Mouse (Mus musculus): ENCODE data around the gene 9930111J21Rik1. TPM values are rescaled to one million over a fixed set of nuclear protein-coding genes. Genes with fewer than 3 reads are reported as not detected.
"Not testable (repeated sequence)": the region's sequence is repeated elsewhere in the genome, so short reads cannot be mapped to it uniquely, and the experiment has no call there.

The 9930111J21Rik1 gene
- polyA plus RNA-seq, 1 experiment from 2014 or later, result 0.48 TPM

DNA sequence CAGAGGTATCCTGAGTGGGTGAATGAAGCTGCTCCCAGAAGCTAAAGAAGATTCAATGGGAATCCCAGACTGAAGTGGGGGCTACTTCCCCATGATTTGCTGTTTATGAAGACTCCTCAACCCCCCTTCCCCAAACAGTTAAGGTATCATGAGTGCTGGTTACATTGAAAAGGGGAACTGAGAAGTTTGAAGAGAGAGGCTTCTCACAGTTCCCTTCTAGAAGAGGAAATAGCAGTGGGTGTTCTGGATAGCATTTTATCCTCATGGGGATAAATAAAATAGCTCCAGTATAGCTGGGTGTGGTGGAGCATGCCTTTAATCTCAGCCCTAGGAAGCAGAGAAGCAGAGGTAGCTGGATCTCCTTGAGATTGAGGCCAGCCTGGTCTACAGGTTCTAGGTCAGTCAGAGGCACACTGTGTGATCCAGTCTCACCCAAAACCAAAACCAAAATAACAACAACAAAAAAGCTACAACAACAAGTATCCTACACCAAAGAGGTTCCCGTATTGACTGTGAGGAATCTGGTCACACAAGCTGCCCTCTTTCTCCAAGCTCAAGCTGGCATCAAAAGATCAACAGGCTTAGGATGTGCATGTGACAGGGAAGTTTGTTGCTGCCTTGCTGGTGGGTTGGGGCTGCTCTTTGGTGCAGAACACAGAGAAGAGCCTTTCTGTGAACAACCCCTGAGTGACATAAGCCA lies 808 bp downstream of the 9930111J21Rik1 start, which contains the start of gene Olfr56:
Olfr56 (plus strand) TSS at position 650 of the 700 bp plus-strand sequence.
- not testable (repeated sequence) for H3K27me3 ChIP-seq; H3K4me3 ChIP-seq; H3K9me3 ChIP-seq; H3K4me1 ChIP-seq; H3K4me2 ChIP-seq; H3K36me3 ChIP-seq; ATAC-seq (ENCODE audit: insufficient number of reproducible peaks, insufficient read depth, low FRiP score, low TSS enrichment, low read depth); H3K27ac ChIP-seq; H3K9ac ChIP-seq
- WGBS, result no CpG with 5 or more reads among the region's 1 CpGs

DNA sequence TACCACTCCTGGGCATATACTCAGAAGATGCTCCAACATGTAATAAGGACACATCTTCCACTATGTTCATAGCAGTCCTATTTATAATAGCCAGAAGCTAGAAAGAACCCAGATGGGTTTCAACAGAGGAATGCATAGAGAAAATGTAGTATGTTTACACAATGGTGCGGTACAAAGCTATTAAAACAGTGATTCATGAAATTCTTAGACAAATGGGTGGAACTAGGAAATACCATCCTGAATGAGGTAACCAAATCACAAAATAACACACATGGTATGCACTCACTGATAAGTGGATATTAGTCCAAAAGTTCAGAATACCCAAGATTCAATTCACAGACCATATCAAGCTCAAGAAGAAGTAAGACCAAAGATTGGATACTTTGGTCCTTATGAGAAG lies 4.5 kb downstream of the 9930111J21Rik1 start:
- not testable (repeated sequence) for H3K4me2 ChIP-seq; ATAC-seq (ENCODE audit: insufficient number of reproducible peaks, insufficient read depth, low FRiP score, low TSS enrichment, low read depth)
- no CpG with 5 or more reads among the region's 1 CpGs for WGBS

DNA sequence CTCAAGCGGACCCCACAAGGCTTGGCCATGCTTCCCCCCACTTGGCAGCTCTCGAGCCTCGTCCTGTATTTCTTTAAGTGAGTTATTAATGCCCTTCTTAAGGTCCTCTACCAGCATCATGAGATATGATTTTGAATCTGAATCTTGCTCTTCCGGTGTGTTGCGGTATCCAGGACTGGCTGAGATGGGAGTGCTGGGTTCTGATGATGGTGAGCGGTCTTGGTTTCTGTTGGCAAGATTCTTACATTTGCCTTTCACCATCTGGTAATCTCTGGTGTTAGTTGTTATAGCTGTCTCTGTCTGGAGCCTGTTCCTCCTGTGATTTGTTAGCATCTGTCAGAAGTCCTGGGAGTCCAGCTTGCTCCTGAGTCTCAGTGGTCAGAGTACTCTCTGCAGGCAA lies 33.1 kb downstream of the 9930111J21Rik1 start, which contains the start of gene Psme2b:
Psme2b (minus strand) TSS at position 101 of the 400 bp plus-strand sequence.
- H3K4me3 ChIP-seq; H3K4me1 ChIP-seq; H3K9ac ChIP-seq; H3K4me2 ChIP-seq; H3K9me3 ChIP-seq; H3K36me3 ChIP-seq; ATAC-seq (ENCODE audit: insufficient number of reproducible peaks, insufficient read depth, low FRiP score, low TSS enrichment, low read depth); H3K27me3 ChIP-seq; H3K27ac ChIP-seq: not testable (repeated sequence)
- WGBS, result 86% methylated on average over 6 of the region's 6 CpGs

More for the DNA sequence above, 4.5 kb downstream of the 9930111J21Rik1 start:
- H3K4me1 ChIP-seq, H3K9me3 ChIP-seq, H3K27ac ChIP-seq, H3K4me3 ChIP-seq, H3K36me3 ChIP-seq, H3K27me3 ChIP-seq, H3K9ac ChIP-seq: not testable (repeated sequence)

DNA sequence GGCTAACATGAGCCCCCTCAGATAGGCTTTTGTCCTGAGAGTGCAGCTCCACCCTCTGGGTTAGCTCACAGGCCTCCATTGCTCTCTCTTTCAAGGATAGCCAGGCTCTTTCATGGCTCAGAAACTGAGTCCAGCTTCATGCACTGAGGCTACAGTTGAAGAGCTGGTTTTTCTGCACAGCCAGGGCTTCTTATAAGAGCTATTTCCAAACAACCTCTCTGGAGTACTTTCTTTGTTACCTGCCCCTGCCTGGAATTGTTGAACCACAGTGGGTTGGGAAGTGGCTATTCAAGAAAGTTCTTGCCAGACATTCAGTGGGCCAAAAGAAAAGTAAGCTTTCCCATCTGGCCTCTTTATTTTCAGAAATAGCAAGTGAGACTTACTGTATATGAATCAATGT lies 39.9 kb downstream of the 9930111J21Rik1 start:
- H3K4me1 ChIP-seq; H3K27ac ChIP-seq; H3K9me3 ChIP-seq; H3K36me3 ChIP-seq; H3K4me3 ChIP-seq; H3K4me2 ChIP-seq; H3K27me3 ChIP-seq; ATAC-seq (ENCODE audit: insufficient number of reproducible peaks, insufficient read depth, low FRiP score, low TSS enrichment, low read depth); H3K9ac ChIP-seq: not testable (repeated sequence)

DNA sequence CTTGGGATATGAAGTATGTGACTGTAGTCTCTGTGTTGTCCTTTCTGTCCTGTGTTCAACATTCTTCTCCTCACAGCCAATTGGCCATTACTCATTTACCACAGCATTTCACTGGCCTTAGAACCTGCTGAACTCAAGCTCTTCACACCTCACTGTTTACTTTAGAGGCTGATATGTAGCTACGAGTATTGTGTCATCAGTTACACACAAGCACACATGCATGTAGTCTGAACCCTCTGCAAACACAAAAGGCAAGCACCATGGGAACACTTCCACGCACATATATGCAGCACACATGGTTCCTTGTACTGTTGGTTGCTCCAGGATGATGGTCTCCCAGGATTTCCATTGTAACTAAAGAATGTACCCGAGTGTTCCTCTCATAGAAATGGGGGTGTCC lies 43.9 kb downstream of the 9930111J21Rik1 start:
- WGBS, result no CpG with 5 or more reads among the region's 3 CpGs
- H3K4me1 ChIP-seq; ATAC-seq (ENCODE audit: insufficient number of reproducible peaks, insufficient read depth, low FRiP score, low TSS enrichment, low read depth): not testable (repeated sequence)

DNA sequence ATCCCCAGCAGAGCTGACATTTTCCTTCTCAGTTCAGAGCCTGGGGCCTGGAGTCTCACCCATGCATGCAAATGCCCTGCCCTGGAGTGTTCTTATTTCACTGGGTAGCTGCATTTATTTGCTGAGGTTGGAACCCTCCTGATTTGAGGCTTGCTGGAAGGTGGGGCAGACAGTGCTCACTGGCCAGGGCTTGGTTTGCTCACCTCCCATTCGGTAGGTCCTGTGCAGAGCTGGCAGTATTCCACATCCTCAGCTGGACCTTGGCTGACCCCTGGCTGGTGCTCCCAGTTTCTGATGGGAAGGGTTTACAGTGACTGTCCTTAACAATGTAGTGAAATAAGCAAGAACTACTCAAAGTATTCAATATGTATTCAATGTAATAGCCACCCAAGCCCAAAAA lies 45.3 kb downstream of the 9930111J21Rik1 start:
- not testable (repeated sequence) for H3K9me3 ChIP-seq; ATAC-seq (ENCODE audit: insufficient number of reproducible peaks, insufficient read depth, low FRiP score, low TSS enrichment, low read depth); H3K4me2 ChIP-seq; H3K36me3 ChIP-seq; H3K9ac ChIP-seq; H3K4me1 ChIP-seq; H3K27ac ChIP-seq; H3K4me3 ChIP-seq; H3K27me3 ChIP-seq
- WGBS, result 75% methylated on average over 1 of the region's 1 CpGs

More for the DNA sequence above, 43.9 kb downstream of the 9930111J21Rik1 start:
- not testable (repeated sequence) for H3K4me2 ChIP-seq, H3K27ac ChIP-seq, H3K27me3 ChIP-seq, H3K9me3 ChIP-seq, H3K4me3 ChIP-seq, H3K36me3 ChIP-seq, H3K9ac ChIP-seq

DNA sequence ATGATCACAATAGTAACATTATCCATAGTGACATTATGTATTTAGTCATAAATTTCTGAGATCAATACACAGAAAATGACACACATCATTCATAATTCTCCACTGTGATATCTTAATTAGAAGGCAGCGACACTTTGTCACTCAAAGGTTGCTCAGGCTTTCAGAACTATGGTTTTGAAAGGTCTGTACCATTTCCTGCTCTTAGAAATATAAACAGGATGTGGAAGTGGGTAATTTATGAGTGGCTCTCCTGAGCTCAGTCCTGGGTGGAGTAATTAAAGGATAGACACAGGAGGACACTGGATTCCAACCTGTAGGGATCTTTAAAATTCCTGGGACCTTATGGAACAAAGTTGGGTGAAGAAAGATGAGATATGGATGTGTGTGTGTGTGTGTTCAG lies 45.8 kb downstream of the 9930111J21Rik1 start:
- not testable (repeated sequence) for H3K9ac ChIP-seq; H3K4me3 ChIP-seq; H3K4me1 ChIP-seq; ATAC-seq (ENCODE audit: insufficient number of reproducible peaks, insufficient read depth, low FRiP score, low TSS enrichment, low read depth); H3K36me3 ChIP-seq; H3K4me2 ChIP-seq; H3K27me3 ChIP-seq; H3K9me3 ChIP-seq; H3K27ac ChIP-seq
- 73% methylated on average over 1 of the region's 1 CpGs for WGBS

DNA sequence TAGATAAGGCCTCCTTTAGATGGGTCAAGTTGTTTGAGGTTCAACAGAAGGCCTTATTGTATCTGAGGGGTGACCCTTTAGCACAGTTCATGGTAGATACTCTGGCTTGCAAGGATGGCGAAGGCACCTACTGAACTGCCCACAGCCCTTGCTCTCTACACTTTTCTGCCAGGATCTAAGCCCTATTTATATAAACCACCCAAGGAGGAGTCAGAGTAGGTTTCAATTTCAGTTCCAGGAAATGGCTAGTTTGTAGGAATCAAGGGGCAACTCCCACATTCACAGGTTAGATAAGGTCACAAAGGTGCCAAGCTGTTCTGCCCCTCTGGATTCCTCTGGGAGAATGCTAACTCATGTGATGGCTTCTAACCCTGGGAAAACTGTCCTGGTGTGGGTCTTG lies 51.1 kb downstream of the 9930111J21Rik1 start:
- H3K4me1 ChIP-seq; ATAC-seq (ENCODE audit: insufficient number of reproducible peaks, insufficient read depth, low FRiP score, low TSS enrichment, low read depth); H3K27ac ChIP-seq; H3K9ac ChIP-seq; H3K4me2 ChIP-seq; H3K36me3 ChIP-seq; H3K4me3 ChIP-seq; H3K9me3 ChIP-seq; H3K27me3 ChIP-seq: not testable (repeated sequence)
- 86% methylated on average over 1 of the region's 1 CpGs for WGBS

DNA sequence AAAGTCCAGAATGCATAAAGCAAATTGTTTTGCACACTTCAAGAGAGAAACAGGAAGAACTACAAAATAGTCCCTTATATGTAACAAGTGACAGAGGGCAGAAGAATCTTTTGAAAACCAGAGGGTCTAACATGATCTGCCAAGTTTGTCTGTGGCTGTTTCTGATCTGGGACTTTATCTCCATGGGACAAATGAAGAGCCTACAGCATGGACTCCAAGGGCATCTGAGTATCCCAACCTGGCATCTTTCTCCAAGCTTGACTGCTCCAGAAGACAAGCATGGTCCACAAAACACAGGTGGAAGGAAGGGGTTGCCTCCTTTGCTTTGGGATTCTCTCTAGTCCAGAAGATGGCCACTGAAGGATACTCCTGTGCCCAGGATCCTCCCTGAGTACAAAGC lies 52.8 kb downstream of the 9930111J21Rik1 start:
- H3K27ac ChIP-seq; ATAC-seq (ENCODE audit: insufficient number of reproducible peaks, insufficient read depth, low FRiP score, low TSS enrichment, low read depth); H3K9me3 ChIP-seq; H3K27me3 ChIP-seq; H3K9ac ChIP-seq; H3K4me1 ChIP-seq; H3K4me2 ChIP-seq; H3K36me3 ChIP-seq; H3K4me3 ChIP-seq: not testable (repeated sequence)

DNA sequence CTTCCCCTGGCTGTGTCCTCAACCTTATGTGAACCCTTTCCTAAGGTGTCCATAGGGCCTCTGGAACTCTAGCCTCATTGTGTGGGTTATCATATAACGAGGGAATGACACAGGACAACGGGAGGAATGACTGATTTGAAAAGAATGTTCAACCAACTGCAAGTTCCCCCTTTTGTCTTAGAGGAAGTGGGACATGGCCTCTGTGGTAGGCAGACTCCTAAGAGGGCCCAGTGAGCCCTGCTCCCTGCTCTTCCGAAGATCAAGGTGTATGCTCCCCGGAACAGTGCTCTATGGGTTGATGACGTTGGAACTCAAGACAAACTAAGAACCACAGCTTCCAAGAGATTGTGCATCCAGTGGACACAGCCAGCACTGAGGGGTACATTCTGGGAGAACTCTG lies 55.4 kb downstream of the 9930111J21Rik1 start:
- ATAC-seq (ENCODE audit: insufficient number of reproducible peaks, insufficient read depth, low FRiP score, low TSS enrichment, low read depth); H3K9ac ChIP-seq; H3K27ac ChIP-seq; H3K4me1 ChIP-seq; H3K36me3 ChIP-seq; H3K9me3 ChIP-seq; H3K27me3 ChIP-seq; H3K4me2 ChIP-seq; H3K4me3 ChIP-seq: not testable (repeated sequence)
- WGBS, result 82% methylated on average over 5 of the region's 5 CpGs

DNA sequence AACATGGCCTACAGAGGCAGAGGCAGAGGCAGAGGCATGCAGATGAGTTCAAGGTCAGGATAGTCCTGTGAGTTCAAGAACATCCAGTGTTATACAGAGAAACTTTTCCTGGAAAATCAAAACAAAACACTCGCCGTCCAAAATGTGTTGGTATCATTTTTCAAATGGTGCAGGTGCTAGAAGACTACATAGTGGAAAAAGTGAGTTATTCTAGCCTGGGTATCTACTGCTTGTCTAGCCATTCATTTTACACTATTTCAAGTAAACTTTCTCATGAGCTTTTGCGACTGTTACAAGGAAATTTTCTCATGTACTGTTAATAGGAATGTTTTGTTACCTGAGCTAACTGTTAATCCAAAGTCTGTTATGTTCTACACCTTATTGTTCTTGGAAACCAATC lies 60.8 kb downstream of the 9930111J21Rik1 start:
- Histone ChIP-seq H3K9ac (no peak overlapping the region), H3K9me3 (no peaks in the 10 kb centered on the region), H3K27ac (no peak overlapping the region), H3K4me1 (no peaks in the 10 kb centered on the region), H3K4me3 (no peak overlapping the region), H3K27me3 (no peaks in the 10 kb centered on the region), H3K36me3 (no peaks in the 10 kb centered on the region), H3K4me2 (no peak overlapping the region)
- 79% methylated on average over 3 of the region's 3 CpGs for WGBS
- no peak for ATAC-seq (ENCODE audit: insufficient number of reproducible peaks, insufficient read depth, low FRiP score, low TSS enrichment, low read depth)

DNA sequence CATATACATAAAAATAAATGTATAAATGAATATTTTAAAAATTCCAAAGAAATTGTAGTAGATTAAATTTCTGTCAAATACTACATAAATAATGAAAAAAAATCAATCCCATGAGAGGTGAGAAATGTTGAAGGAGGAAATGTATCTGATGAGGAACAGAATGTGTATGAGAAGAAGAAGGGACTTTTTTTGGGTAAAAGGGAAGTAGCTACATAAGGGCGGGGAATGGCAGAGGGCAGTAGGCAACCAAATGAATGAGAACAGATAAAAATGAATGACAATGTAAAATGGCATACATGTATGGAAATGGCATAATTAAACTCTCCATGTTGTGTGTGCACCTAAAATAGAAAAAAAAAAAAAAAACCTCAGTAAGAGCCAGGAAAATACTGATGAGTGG lies 65.6 kb downstream of the 9930111J21Rik1 start:
- Histone ChIP-seq H3K36me3 (no peaks in the 10 kb centered on the region), H3K27me3 (no peaks in the 10 kb centered on the region), H3K4me3 (no peak overlapping the region), H3K4me2 (no peak overlapping the region), H3K4me1 (no peaks in the 10 kb centered on the region), H3K27ac (no peak overlapping the region), H3K9ac (no peak overlapping the region), H3K9me3 (no peaks in the 10 kb centered on the region)
- 87% methylated on average over 1 of the region's 1 CpGs for WGBS
- ATAC-seq (ENCODE audit: insufficient number of reproducible peaks, insufficient read depth, low FRiP score, low TSS enrichment, low read depth), result no peak

Data from embryonic facial prominence, embryonic 13.5 days (tissue).